In genomic region chr11:87553342-87553741, GRCm38 (mm10) we compare ENCODE assay signal across 26 mouse cellular contexts. TPM values are rescaled to one million over a fixed set of nuclear protein-coding genes. Genes with fewer than 3 reads are reported as not detected.
"Had no signal": no experiment of that assay in that cellular context is flagged by ENCODE, and none has a peak within 500 bp of the region (broad histone marks: within the 10 kb centered on the region; RNA-seq: fewer than 3 reads in every experiment).

No protein-coding gene starts in this region.

- H3K4me3 ChIP-seq: liver, embryonic 13.5 days; liver, embryonic 15.5 days; megakaryocyte, embryonic 14.5 days; midbrain, embryonic 13.5 days; midbrain, embryonic 15.5 days; neural tube, embryonic 12.5 days; stomach, embryonic 15.5 days had no signal

- H3K36me3 ChIP-seq: liver, embryonic 13.5 days; liver, embryonic 15.5 days; midbrain, embryonic 13.5 days; midbrain, embryonic 15.5 days; neural tube, embryonic 12.5 days; stomach, embryonic 15.5 days had no signal

- H3K4me1 ChIP-seq: liver, embryonic 13.5 days; liver, embryonic 15.5 days; megakaryocyte, embryonic 14.5 days; midbrain, embryonic 13.5 days; midbrain, embryonic 15.5 days; neural tube, embryonic 12.5 days had no signal

- H3K27ac ChIP-seq: liver, embryonic 13.5 days; liver, embryonic 15.5 days; macrophage; midbrain, embryonic 13.5 days; midbrain, embryonic 15.5 days; neural tube, embryonic 12.5 days; stomach, embryonic 15.5 days; stomach, postnatal 0 days had no signal

- H3K4me2 ChIP-seq: liver, embryonic 11.5 days; liver, embryonic 13.5 days; liver, embryonic 15.5 days; midbrain, embryonic 11.5 days; midbrain, embryonic 13.5 days; midbrain, embryonic 15.5 days; neural tube, embryonic 12.5 days; stomach, embryonic 15.5 days had no signal

- H3K9ac ChIP-seq: liver, embryonic 13.5 days; liver, embryonic 15.5 days; liver, postnatal 0 days; midbrain, embryonic 13.5 days; midbrain, embryonic 15.5 days; neural tube, embryonic 12.5 days; stomach, embryonic 15.5 days had no signal

- DNase-seq: liver, embryonic 13.5 days; liver, postnatal 0 days; lung, adult 2 months; right cerebral cortex, postnatal 14 days; thymus, adult 18-20 months; thymus, postnatal 25 days; thymus, postnatal 4 days had no signal

- H3K27me3 ChIP-seq: liver, embryonic 13.5 days; liver, embryonic 15.5 days; midbrain, embryonic 13.5 days; midbrain, embryonic 15.5 days; neural tube, embryonic 12.5 days; stomach, embryonic 15.5 days had no signal

- H3K9me3 ChIP-seq: liver, embryonic 13.5 days; liver, embryonic 15.5 days; megakaryocyte, embryonic 14.5 days; midbrain, embryonic 13.5 days; midbrain, embryonic 15.5 days; neural tube, embryonic 12.5 days; stomach, embryonic 15.5 days had no signal

- ATAC-seq: liver, postnatal 0 days; midbrain, embryonic 13.5 days; midbrain, embryonic 15.5 days had no signal

RNA-seq across cellular contexts. Expression of gene Gm11492, which starts 13.1 kb away (rescaled TPM):
- total RNA-seq: megakaryocyte progenitor cell, adult 5-6 weeks; midbrain, postnatal 0 days; monocyte, adult 5-6 weeks; neutrophil, adult 5-6 weeks had no signal
- polyA plus RNA-seq: liver, embryonic 11.5 days; liver, embryonic 13.5 days; liver, embryonic 15.5 days; liver, postnatal 0 days; lung, adult 2 months; lung, postnatal 0 days; macrophage; midbrain, embryonic 11.5 days; midbrain, embryonic 13.5 days; midbrain, embryonic 15.5 days; midbrain, postnatal 0 days; neural tube, embryonic 12.5 days; neural tube, embryonic 14.5 days; spleen, adult 2 months; stomach, embryonic 15.5 days; stomach, postnatal 0 days; thymus, postnatal 0 days; urinary bladder, adult 2 months had no signal

RNA-seq across cellular contexts. Expression of gene Sept4, which starts 15.4 kb away (rescaled TPM):
- polyA plus RNA-seq: macrophage had no signal
